Mouse (Mus musculus): Measurements from ENCODE around the gene Nxf1.

DNA sequence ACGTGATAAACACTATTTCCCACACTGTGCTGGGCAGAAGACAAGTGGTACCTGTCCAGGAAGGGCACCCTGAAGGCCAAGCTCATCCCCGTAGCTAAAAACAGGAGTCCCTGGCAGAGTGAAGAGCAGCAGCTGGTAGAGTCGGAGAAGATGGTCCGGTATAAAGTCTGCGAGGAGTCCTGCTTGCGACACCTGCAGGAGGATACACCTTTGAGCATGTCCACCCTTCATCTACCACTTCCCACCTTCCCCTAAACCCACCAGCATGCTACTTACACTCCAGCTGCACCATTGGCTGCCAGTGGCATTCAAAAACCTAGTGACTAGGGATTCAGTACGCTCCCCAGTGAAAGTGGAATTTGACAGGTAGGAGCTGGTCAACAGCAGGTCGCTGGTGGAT, 47.9 kb upstream of the Nxf1 start:
- no peak for TF ChIP-seq CTCF (IDR thresholded peaks at IDR 0.05; ENCODE audit: low read depth)
- TF ChIP-seq EP300 (IDR thresholded peaks at IDR 0.05; ENCODE audit: low read depth) = no peak
